Mouse (Mus musculus) splenic B cell, adult 2 months (primary cell): ENCODE results near the gene Gstm4.
"Not testable (repeated sequence)": the region's sequence is repeated elsewhere in the genome, so short reads cannot be mapped to it uniquely, and the experiment has no call there.

Experiments used
- DNase-seq: peaks from one replicate; pipeline ENCODE4 v3.0.0-alpha.2; 2011; ENCODE audit warnings: low read depth, low spot score
- H3K27me3 ChIP-seq: 2 replicates; pipeline ENCODE4 v1.6.1; 2012; ENCODE audit warnings: mild to moderate bottlenecking, low read length, moderate library complexity, mixed read lengths; ENCODE audit not compliant: control insufficient read depth, poor library complexity, insufficient read depth, severe bottlenecking
- H3K36me3 ChIP-seq: 2 replicates; pipeline ENCODE4 v1.6.1; 2012; ENCODE audit warnings: mild to moderate bottlenecking, low read length, moderate library complexity, mixed read lengths; ENCODE audit not compliant: control insufficient read depth, poor library complexity, insufficient read depth, severe bottlenecking

Gstm4 gene

DNA sequence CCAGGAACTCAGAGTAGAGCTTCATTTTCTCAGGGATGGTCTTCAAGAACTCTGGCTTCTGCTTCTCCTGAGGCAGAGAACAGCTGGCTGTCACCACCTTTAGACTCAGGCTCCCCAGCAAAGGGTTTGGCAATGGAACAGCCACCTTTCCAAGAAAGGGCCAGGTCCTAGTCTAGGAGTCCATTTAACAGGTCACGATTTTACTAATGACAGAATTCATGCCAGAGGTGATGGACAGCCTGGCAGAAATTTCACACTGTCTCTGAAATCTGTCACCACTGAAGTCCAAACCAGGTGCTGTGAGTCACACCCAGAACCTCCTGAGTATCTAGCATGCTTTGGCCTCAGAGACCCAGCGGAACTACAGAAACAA is 29.7 kb downstream of the Gstm4 start:
- H3K36me3 ChIP-seq = no peaks in the 10 kb centered on the region
- no peak for DNase-seq
- H3K27me3 ChIP-seq = no peaks in the 10 kb centered on the region

DNA sequence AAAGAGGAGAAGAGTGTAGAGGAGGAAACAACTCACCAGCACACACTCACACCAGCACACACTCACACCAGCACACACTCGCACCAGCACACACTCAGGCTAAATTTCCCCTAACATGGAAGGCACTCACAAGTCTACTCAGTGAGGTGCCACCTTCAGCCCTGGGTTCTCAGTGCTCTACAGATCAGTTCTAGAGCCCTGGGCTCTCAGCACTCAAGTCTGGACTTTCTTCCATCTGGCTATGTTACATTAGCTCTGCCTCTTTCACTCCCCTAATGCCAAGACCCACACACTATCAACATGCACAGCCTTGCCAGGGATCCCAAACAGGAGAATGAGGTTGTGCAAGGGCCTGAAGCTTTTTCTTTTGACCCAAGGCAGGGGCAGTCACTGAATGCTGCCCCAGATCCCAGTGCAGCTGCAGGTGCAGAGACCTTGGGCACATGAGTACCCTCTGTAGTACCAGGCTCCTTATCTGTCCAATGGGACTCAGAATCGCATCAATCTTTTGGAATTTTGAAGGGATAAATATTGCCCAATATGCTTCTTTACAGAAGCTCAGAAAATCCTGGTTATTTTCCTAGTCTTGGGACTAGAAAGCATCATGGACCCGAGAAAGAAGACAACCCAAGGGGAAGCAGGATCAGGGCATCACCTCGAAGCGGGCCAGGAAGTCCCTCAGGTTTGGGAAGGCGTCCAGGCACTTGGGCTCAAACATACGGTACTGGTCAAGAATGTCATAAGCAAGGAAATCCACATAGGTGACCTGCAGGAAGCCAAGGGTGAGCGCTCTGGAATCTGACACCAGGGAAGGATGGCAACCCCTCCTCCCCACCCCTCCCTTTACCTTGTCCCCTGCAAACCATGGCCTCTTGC is 30.4 kb downstream of the Gstm4 start:
- no peak for DNase-seq
- Histone ChIP-seq H3K36me3 (no peaks in the 10 kb centered on the region), H3K27me3 (no peaks in the 10 kb centered on the region)

DNA sequence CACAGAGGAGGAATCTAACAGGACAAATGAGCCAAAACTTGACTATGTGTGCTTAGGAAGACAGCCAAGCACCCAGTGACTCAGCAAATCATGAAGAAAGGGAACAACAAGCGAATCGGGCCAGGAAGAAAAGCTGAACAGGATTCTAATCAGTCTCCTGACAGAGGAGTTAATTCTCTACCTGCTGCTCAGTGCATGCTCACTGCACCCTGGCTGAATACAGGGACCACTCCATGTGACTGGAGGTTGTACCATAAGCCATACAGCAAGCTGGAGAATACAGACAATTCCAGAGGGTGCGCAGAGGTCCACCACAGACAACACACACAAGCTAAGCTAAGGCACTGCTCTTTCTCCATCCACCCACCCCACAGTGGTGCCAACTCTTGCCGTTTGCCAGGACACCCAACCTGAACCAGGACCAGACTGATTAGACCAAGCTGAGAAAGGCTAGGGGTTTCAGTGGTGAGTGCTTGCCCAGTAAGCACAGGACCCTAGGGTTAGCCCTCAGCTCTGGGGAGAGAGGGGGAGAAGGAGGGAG is 31.3 kb downstream of the Gstm4 start:
- no peaks in the 10 kb centered on the region for H3K27me3 ChIP-seq
- DNase-seq = no peak
- no peaks in the 10 kb centered on the region for H3K36me3 ChIP-seq

DNA sequence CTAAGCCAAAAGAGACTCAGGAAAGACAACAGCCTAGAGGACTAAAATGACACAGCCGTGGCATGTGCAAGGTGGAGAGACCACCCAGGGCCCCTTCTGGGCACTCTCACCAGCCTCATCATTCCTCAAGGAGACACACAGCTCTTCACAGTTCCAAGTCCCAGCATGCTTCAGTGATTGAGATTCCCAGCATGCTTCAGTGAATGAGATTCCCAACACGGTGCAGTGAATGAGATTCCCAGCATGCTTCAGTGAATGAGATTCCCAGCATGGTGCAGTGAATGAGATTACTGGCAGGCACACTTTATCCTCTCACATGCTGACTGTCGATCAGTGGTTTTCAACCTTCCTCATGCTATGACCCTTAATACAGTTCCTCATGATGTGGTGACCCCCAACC is 33.1 kb downstream of the Gstm4 start:
- DNase-seq = no peak
- H3K27me3 ChIP-seq = no peaks in the 10 kb centered on the region
- no peaks in the 10 kb centered on the region for H3K36me3 ChIP-seq

DNA sequence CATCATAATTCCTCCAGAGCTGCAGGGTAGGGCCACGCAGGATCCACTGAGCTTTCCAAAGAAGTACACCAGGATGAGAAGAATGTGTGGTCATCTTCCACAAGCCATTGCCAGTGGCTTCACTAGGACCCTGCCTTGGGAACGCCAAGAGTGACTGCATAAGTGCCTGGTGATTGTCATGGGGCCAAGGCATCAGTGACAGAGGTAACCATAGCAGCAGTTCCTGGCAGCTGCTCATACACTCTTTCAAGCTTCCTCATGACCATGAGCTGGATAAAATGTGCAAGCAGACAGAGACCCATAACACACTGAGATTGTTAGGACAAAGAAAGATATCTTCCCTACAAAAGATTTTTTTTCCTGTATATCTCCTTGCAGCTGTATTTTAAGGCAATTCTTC is 34.4 kb downstream of the Gstm4 start:
- no peak for DNase-seq
- no peaks in the 10 kb centered on the region for H3K36me3 ChIP-seq
- H3K27me3 ChIP-seq = no peaks in the 10 kb centered on the region

DNA sequence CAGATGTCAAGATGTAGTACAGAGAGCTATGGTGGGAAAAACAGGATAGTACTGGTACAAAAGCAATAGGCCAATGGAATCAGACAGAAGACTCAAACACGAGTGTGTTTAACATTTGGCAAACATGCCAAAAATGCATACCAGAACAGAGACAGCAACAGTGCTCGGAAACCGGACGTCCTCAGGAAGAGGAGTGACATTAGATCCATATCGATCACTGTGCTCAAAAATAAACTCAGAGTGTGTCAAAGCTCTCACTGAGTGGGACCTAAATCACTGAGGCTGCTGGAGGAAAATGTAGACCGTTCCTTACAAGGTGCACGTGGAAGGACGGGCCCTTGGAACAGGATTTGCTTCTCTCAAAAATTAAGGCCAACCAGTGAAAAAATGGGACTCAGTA is 42.7 kb downstream of the Gstm4 start:
- no peaks in the 10 kb centered on the region; the same call in 1 of the 2 replicates for H3K27me3 ChIP-seq
- no peaks in the 10 kb centered on the region for H3K36me3 ChIP-seq
- DNase-seq = no peak

DNA sequence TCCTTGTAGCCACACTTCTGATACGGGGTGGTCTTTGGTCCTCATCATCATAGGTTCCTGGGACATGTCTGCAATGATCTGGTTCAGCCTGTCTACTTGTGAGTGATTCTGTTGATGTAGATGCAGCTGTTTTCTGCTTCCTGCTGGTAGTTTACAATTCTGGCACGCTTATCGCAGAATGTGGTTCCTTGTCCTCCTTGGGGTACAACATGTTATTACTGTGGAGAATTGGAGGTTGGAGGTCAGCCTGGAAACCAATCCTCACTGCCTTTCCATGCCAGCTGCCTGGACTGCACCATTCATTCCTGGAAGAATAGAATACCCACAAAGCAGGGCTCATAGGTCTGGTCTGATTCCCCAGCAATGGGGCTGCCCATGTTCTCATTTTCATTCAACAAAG is 45.2 kb downstream of the Gstm4 start:
- H3K27me3 ChIP-seq = no peaks in the 10 kb centered on the region; the same call in 1 of the 2 replicates
- no peaks in the 10 kb centered on the region for H3K36me3 ChIP-seq
- DNase-seq = no peak

DNA sequence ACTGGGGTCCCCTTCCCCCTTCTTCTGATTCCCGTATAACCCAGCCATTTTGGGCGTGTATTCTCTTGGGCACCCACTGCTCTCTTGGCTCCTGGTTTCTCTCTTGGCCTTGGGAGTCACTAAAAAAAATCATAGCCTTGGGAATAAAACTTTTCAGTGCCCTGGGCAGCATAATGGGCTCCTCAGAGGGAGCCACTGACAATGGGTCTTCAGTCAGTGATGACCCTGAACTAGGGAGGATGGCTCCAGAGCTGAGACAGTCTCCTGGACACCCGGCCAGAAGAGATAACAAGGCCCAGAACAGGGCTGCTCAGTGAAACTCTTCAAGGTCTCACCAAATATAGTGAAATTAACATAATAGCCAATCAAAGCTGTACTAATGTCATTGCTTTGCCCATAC is 46.1 kb downstream of the Gstm4 start:
- Histone ChIP-seq H3K36me3 (no peaks in the 10 kb centered on the region), H3K27me3 (no peaks in the 10 kb centered on the region; the same call in 1 of the 2 replicates)
- DNase-seq = no peak

DNA sequence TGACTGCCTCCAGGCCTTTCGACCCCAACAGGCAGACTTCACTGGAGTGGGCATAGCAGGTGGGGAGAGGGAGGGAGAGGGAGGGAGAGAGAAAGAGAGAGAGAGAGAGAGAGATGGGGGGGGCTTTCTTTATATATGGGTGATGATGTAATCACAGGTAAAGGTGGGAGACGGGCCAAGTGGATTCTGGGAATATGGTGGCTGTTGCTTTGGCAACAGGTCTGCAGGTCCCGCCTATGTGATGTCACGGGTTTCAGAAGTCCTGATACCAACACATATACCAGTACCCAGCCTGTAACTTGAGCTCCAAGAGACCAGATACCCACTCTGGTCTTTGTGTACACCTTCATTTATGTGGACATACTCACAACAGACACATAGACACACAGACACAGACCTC is 48.1 kb downstream of the Gstm4 start:
- no peak for DNase-seq
- Histone ChIP-seq H3K36me3 (no peaks in the 10 kb centered on the region), H3K27me3 (no peaks in the 10 kb centered on the region; the same call in 1 of the 2 replicates)

DNA sequence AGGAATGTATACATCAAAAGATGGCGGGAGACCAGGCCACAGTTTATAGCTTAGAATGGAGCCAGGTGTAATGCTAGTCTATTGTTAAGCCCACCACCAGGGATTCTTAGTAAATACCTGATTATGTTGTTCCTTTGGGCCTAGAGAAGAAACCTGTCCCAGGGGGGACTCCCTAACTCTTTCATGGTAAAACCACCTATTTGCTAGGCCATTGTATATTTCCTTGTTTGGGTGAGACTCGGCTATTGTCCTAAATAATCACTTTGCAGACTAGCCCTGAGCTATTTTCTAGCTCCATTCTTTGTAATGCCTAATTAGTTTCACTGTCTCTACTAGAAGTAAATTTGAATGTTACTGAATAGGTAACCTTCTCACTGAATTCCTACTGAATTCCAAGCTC is 48.7 kb downstream of the Gstm4 start:
- not testable (repeated sequence) for H3K36me3 ChIP-seq, DNase-seq

More for the DNA sequence above, 48.7 kb downstream of the Gstm4 start:
- H3K27me3 ChIP-seq = not testable (repeated sequence)
